Mouse (Mus musculus): ENCODE results near the gene Ubn2. TPM values are rescaled to one million over a fixed set of nuclear protein-coding genes. Genes with fewer than 3 reads are reported as not detected.

Gene Ubn2
- total and polyA plus RNA-seq, 2 experiments from 2014 or later, result 8.8 to 30.0 TPM

GRCm38 (mm10) chr6:38512096-38512495 lies 78.3 kb downstream of the Ubn2 start:
- Histone ChIP-seq H3K4me1 (ENCODE audit: insufficient read depth) (no peaks in the 10 kb centered on the region), H3K9ac (no peak overlapping the region), H3K36me3 (ENCODE audit: insufficient read depth) (0 out of 2 replicates have a peak, but pooled peaks cover 5% of the 10 kb centered on the region), H3K4me3 (ENCODE audit: low read depth, low read length) (no peak overlapping the region), H3K4me2 (ENCODE audit: low read depth) (no peak overlapping the region), H3K27ac (ENCODE audit: low read depth, low read length) (no peak overlapping the region), H3K9me3 (ENCODE audit: low read length) (no peaks in the 10 kb centered on the region), H3K27me3 (ENCODE audit: insufficient read depth, low read length) (no peaks in the 10 kb centered on the region)
- no peak for DNase-seq
- no peak for TF ChIP-seq CTCF (IDR thresholded peaks at IDR 0.05; ENCODE audit: low read depth)
- WGBS, result 96% methylated on average over 1 of the region's 1 CpGs
- ATAC-seq, result no peak

- Histone ChIP-seq H3K4me2 (ENCODE audit: low read depth) (no peak overlapping the region), H3K9ac (no peak overlapping the region), H3K4me1 (ENCODE audit: insufficient read depth) (no peaks in the 10 kb centered on the region), H3K36me3 (ENCODE audit: insufficient read depth) (0 out of 2 replicates have a peak, but pooled peaks cover 5% of the 10 kb centered on the region), H3K4me3 (ENCODE audit: low read depth, low read length) (no peak overlapping the region), H3K9me3 (ENCODE audit: low read length) (no peaks in the 10 kb centered on the region), H3K27me3 (ENCODE audit: insufficient read depth, low read length) (no peaks in the 10 kb centered on the region), H3K27ac (ENCODE audit: low read depth, low read length) (no peak overlapping the region)
- no peak for TF ChIP-seq CTCF (IDR thresholded peaks at IDR 0.05; ENCODE audit: low read depth)
- no peak for ATAC-seq
- no peak for DNase-seq
These were observed 79.1 kb downstream of the Ubn2 start for GRCm38 (mm10) chr6:38512830-38513229.

DNA sequence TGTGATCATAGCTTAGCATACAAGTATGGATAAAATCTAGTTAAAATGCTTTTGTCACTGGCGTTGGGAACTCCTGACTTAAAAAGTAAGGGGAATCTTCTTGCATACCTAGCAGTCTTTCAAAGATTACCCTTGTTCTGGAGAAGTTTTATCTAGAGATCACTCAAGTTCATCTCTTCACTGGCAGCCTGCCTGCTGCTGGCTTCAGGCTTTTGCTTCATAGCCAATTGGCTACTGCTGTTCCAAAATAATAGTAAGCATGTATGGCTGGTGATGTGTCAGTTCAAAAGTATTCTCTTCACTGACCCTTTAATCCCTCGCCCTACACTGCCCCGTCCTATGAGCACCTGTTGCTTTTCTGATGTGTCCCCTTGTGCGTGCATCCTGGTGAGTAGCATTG lies 81.5 kb downstream of the Ubn2 start:
- no peak for DNase-seq
- Histone ChIP-seq H3K4me1 (ENCODE audit: insufficient read depth) (no peaks in the 10 kb centered on the region), H3K9me3 (ENCODE audit: low read length) (no peaks in the 10 kb centered on the region), H3K4me3 (ENCODE audit: low read depth, low read length) (no peak overlapping the region), H3K4me2 (ENCODE audit: low read depth) (no peak overlapping the region), H3K9ac (no peak overlapping the region), H3K27ac (ENCODE audit: low read depth, low read length) (no peak overlapping the region), H3K27me3 (ENCODE audit: insufficient read depth, low read length) (no peaks in the 10 kb centered on the region), H3K36me3 (ENCODE audit: insufficient read depth) (no peaks in the 10 kb centered on the region)
- WGBS, result 88% methylated on average over 4 of the region's 4 CpGs
- no peak for ATAC-seq
- TF ChIP-seq CTCF (IDR thresholded peaks at IDR 0.05; ENCODE audit: low read depth), result no peak

- Histone ChIP-seq H3K9me3 (ENCODE audit: low read length) (no peaks in the 10 kb centered on the region), H3K36me3 (ENCODE audit: insufficient read depth) (0 out of 2 replicates have a peak, but pooled peaks cover 5% of the 10 kb centered on the region), H3K27ac (ENCODE audit: low read depth, low read length) (no peak overlapping the region), H3K9ac (no peak overlapping the region), H3K27me3 (ENCODE audit: insufficient read depth, low read length) (no peaks in the 10 kb centered on the region), H3K4me3 (ENCODE audit: low read depth, low read length) (no peak overlapping the region), H3K4me2 (ENCODE audit: low read depth) (no peak overlapping the region), H3K4me1 (ENCODE audit: insufficient read depth) (no peaks in the 10 kb centered on the region)
- DNase-seq, result no peak
- no peak for TF ChIP-seq CTCF (IDR thresholded peaks at IDR 0.05; ENCODE audit: low read depth)
- 24% methylated on average over 8 of the region's 8 CpGs for WGBS
- no peak for ATAC-seq
These were observed 90.1 kb downstream of the Ubn2 start for GRCm38 (mm10) chr6:38523851-38524250.

DNA sequence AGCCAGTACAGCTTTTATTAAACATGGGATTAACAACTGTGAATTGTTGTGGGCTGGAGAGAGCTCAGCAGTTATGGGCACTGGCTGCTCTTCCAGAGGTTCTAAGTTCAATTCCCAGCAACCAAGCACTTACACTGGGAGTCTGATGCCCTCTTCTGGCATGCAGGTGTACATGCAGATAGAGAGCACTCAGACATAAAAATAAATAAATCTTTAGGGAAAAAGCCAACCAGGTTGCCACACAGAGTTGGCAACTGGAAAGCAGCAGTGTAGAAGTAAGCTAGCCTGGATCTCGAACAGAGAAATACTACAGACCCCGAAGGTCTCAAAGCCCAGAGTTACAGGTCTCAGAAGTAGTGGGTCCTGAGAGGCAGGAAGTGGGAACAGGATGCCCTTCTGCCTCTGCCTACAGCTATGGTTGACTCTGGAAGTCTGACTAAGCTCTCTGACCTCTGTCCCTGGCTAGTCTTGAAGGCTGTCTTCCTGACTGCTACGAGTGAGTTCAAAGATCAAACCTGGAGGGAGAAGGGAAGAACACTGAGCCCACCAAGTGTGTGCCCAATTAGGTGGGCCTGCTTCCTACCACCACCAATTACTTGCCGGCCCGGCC lies 97.6 kb downstream of the Ubn2 start:
- 59% methylated on average over 5 of the region's 5 CpGs for WGBS
- DNase-seq (peak; percentile 18), ATAC-seq (no peak)
- Histone ChIP-seq H3K27me3 (ENCODE audit: insufficient read depth, low read length) (no peaks in the 10 kb centered on the region), H3K27ac (ENCODE audit: low read depth, low read length) (no peak overlapping the region), H3K4me2 (ENCODE audit: low read depth) (no peak overlapping the region), H3K9me3 (ENCODE audit: low read length) (no peaks in the 10 kb centered on the region), H3K36me3 (ENCODE audit: insufficient read depth) (no peaks in the 10 kb centered on the region), H3K4me3 (ENCODE audit: low read depth, low read length) (no peak overlapping the region), H3K4me1 (ENCODE audit: insufficient read depth) (0 out of 2 replicates have a peak, but pooled peaks cover 4% of the 10 kb centered on the region), H3K9ac (no peak overlapping the region)
- peak; percentile 68 for TF ChIP-seq CTCF (IDR thresholded peaks at IDR 0.05; ENCODE audit: low read depth)

GRCm38 (mm10) chr6:38532500-38533420 lies 99.0 kb downstream of the Ubn2 start:
- DNase-seq, result no peak
- peak overlapping the region; percentile 98 for H3K27ac ChIP-seq (ENCODE audit: low read depth, low read length)
- no peaks in the 10 kb centered on the region for H3K9me3 ChIP-seq (ENCODE audit: low read length)
- ATAC-seq, result peak; percentile 18
- no peaks in the 10 kb centered on the region for H3K27me3 ChIP-seq (ENCODE audit: insufficient read depth, low read length)
- 4% methylated on average over 25 of the region's 25 CpGs for WGBS
- H3K9ac ChIP-seq, result peak overlapping the region; percentile 78
- no peak for TF ChIP-seq CTCF (IDR thresholded peaks at IDR 0.05; ENCODE audit: low read depth)
- H3K4me2 ChIP-seq (ENCODE audit: low read depth), result peak overlapping the region; percentile 58
- H3K4me1 ChIP-seq (ENCODE audit: insufficient read depth), result 0 out of 2 replicates have a peak, but pooled peaks cover 4% of the 10 kb centered on the region
- no peaks in the 10 kb centered on the region for H3K36me3 ChIP-seq (ENCODE audit: insufficient read depth)
- peak overlapping the region; percentile 91 for H3K4me3 ChIP-seq (ENCODE audit: low read depth, low read length)
